Mouse (Mus musculus) adrenal gland, adult 8-10 months (tissue): ENCODE data around the gene Olfr1457. TPM values are rescaled to one million over a fixed set of nuclear protein-coding genes. Genes with fewer than 3 reads are reported as not detected.

Experiments used
- DNase-seq: peaks from one replicate; pipeline ENCODE4 v3.0.0; 2022
- total RNA-seq, 4 experiments: library from RNA; stranded (reverse); gene quantifications; 2 replicates each; pipeline ENCODE4 v1.2.4; 2022

Gene Olfr1457
- total RNA-seq = not detected

DNA sequence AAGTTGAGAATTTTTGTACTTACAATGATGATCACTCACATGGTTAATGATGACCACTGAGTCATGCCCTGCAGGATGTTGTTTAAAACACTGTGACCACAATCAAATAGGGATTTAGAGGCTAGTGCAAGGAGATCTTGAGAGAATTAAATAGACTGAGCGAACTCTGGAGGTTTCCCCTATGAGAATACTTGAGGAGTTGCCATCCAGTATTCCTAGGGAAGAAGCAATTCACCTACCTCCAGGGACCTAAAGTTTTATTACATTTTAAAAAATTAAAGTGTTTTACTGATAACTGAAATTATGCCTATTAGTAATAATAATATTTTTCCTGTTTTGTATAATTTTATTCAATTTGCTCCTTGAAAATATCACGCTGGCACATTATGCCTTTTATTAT, at the start of gene Olfr1457:
Olfr1457 (minus strand) TSS at position 101 of the 400 bp plus-strand sequence.
- no peak for DNase-seq

DNA sequence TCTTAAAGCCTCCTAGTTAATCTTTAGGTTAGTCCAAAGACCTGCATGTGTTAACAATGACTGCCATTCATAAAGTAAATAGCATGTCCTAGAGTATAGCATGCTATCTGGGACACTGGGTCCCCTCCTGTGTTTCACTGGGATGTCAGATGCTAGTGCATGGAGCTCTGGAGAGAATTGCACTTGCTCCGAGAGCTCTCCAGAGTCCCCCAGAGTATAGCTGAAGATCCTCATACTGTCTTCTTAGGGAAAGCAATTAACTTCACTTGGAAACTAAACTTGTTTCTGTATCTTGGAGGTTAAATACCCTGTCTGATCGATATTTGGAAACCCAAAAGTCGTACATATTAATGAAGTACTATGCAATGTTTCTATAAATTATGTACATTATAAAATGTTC, 9.0 kb upstream of the Olfr1457 start, which contains the start of gene Olfr1458:
Olfr1458 (minus strand) TSS at position 101 of the 400 bp plus-strand sequence.
- no peak for DNase-seq

DNA sequence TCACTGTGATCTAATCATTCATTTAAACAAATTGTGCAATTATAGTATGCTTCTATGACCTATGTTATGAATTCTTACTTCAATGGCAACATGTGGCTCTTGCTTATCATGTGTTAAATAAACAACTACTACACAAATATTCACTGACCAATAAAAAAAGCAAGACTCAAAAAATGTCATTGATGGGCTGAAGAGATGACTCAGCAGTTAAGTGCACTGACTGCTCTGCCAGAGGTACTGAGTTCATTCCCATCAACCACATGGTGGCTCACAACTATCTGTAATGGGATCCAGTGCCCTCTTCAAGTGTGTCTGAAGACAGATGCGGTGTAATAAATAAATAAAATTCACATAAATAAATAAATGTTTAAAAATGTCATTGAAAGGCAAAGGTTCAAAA, 3.8 kb downstream of the Olfr1457 start:
- DNase-seq = no peak

DNA sequence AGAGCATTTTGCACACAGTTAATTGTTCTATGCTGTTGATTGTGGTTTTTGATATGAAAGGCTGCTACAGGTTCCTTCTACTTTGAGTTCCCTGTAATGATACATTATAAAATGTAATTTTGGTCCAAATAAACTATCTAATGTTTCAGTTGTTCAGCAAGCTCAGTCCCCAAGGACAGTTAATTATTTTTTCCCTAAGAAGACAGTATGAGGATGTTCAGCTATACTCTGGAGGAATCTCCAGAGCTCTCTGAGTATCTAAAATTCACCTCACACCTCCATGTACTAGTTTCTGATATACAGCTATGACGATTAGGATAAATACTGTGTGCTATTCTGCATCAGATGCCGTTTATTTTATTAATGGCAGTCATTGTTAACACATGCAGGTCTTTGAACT, 37.4 kb downstream of the Olfr1457 start, which contains the start of gene Olfr1454:
Olfr1454 (plus strand) TSS at position 301 of the 400 bp plus-strand sequence.
- no peak for DNase-seq

Other genes starting within 250 kb of the Olfr1457 start
- not detected for gene Olfr1444, start 240.6 kb downstream of the Olfr1457 start, total RNA-seq
- gene Olfr1445, start 214.0 kb downstream of the Olfr1457 start, total RNA-seq = not detected
- not detected for gene Olfr1446, start 204.4 kb downstream of the Olfr1457 start, total RNA-seq
- not detected for gene Olfr1447, start 194.1 kb downstream of the Olfr1457 start, total RNA-seq
- not detected for gene Olfr1448, start 173.5 kb downstream of the Olfr1457 start, total RNA-seq
- gene Olfr1449, start 167.1 kb downstream of the Olfr1457 start, total RNA-seq = not detected
- not detected for gene Olfr1450, start 147.6 kb downstream of the Olfr1457 start, total RNA-seq
- gene Olfr1451, start 102.9 kb downstream of the Olfr1457 start, total RNA-seq = not detected
- gene Olfr1453, start 69.6 kb downstream of the Olfr1457 start, total RNA-seq = not detected
- not detected for gene Olfr1454, start 37.3 kb downstream of the Olfr1457 start, total RNA-seq
- not detected for gene Olfr1458, start 8.9 kb upstream of the Olfr1457 start, total RNA-seq
- under 1 TPM; 0.06 to 0.25 (median 0.12) TPM for gene Olfr1459, start 51.7 kb upstream of the Olfr1457 start, total RNA-seq
- gene Olfr1461, start 65.1 kb upstream of the Olfr1457 start, total RNA-seq = not detected
- gene Olfr1462, start 87.8 kb upstream of the Olfr1457 start, total RNA-seq = not detected
- not detected for gene Olfr1463, start 133.4 kb upstream of the Olfr1457 start, total RNA-seq
- gene Olfr1465, start 217.7 kb upstream of the Olfr1457 start, total RNA-seq = not detected
- gene Olfr1466, start 241.0 kb upstream of the Olfr1457 start, total RNA-seq = not detected